Mouse (Mus musculus) testis, adult 2 months (tissue): Measurements from ENCODE around the gene Myt1l. TPM values are rescaled to one million over a fixed set of nuclear protein-coding genes. Genes with fewer than 3 reads are reported as not detected.

Source experiments
- H3K27ac ChIP-seq: fragments of 200-500 bp; 2 replicates; pipeline ENCODE4 v1.5.1; 2012; ENCODE audit warnings: low read depth, low read length; ENCODE audit not compliant: control insufficient read depth, insufficient read depth
- H3K27me3 ChIP-seq: fragments of 200-500 bp; 2 replicates; pipeline ENCODE4 v1.6.1; 2012; ENCODE audit warnings: mild to moderate bottlenecking, low read length, moderate library complexity; ENCODE audit not compliant: control insufficient read depth, insufficient read depth
- H3K36me3 ChIP-seq: fragments of 200-500 bp; 2 replicates; pipeline ENCODE4 v1.6.1; 2012; ENCODE audit warnings: mild to moderate bottlenecking, low read length; ENCODE audit not compliant: control insufficient read depth, insufficient read depth
- H3K4me1 ChIP-seq: fragments of 200-500 bp; 2 replicates; pipeline ENCODE4 v1.6.1; 2012; ENCODE audit warnings: low read length; ENCODE audit not compliant: control insufficient read depth, insufficient read depth
- H3K4me3 ChIP-seq: fragments of 200-500 bp; 2 replicates; pipeline ENCODE4 v1.5.1; 2012; ENCODE audit warnings: low read depth, mild to moderate bottlenecking, low read length, moderate library complexity, mixed read lengths; ENCODE audit not compliant: control insufficient read depth
- CTCF ChIP-seq: fragments of 200-500 bp; IDR thresholded peaks from 2 replicates; pipeline ENCODE4 v1.5.1; 2012; ENCODE audit warnings: low read depth, mild to moderate bottlenecking, inconsistent platforms, low read length, moderate library complexity; ENCODE audit not compliant: control insufficient read depth, insufficient read depth, insufficient replicate concordance
- POLR2A ChIP-seq: fragments of 200-500 bp; IDR thresholded peaks from 2 replicates; pipeline ENCODE4 v1.6.1; 2012; ENCODE audit warnings: low read depth, mild to moderate bottlenecking, inconsistent platforms, low read length, moderate library complexity; ENCODE audit not compliant: control insufficient read depth
- polyA plus RNA-seq: library from polyadenylated mRNA; depleted of rRNA; stranded (reverse); fragments of >200 nt; gene quantifications from 2 replicates; pipeline ENCODE4 v1.2.3, GENCODE M21; 2012; rRNA removed

The Myt1l gene
- 5.6 and 6.0 TPM in 2 replicates for polyA plus RNA-seq

GRCm38 (mm10) chr12:29528031-29528771, at the start of gene Myt1l:
Myt1l (plus strand) TSS chr12:29528384.
- peak within 1 kb of the TSS; percentile 62 for H3K4me3 ChIP-seq
- TF ChIP-seq POLR2A (no peak), CTCF (no peak)
- H3K27me3 ChIP-seq: no peaks in the 10 kb centered on the region
- H3K36me3 ChIP-seq: no peaks in the 10 kb centered on the region
- no peak within 1 kb of the TSS for H3K27ac ChIP-seq
- peaks cover 13% of the 10 kb centered on the region for H3K4me1 ChIP-seq

DNA sequence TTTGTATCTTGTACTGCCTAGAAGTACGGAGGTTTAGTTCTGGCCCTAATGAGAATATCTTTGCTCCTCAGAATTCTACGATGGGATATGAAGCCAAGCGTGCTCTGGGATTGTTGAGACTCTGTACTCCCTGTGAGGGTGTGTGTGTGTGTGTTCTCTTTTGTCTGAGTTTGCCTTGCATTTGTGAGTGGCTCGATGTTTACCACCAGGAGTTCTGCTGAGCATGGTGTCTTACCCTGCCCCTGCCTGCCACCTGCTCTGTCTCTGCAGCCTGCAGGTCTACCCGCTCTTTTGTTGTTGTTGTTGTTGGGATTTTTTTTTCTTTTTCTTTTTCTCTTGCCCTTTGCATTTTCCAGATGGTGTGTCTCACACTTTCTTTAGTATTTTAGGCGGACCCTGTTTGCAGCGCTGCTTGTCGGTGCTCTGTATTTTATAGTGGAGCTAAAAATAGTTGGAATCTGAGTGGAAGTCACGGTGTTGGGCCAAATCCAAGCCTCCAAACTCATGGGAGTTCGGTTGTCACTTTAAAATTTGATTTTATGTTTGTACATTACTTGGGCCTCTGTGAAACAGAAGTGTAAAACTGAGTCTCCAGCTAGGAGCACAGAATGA, 41.7 kb upstream of the Myt1l start:
- no peak for TF ChIP-seq POLR2A
- no peak for TF ChIP-seq CTCF
- Histone ChIP-seq H3K4me1 (no peaks in the 10 kb centered on the region), H3K27me3 (no peaks in the 10 kb centered on the region), H3K36me3 (no peaks in the 10 kb centered on the region), H3K4me3 (no peak overlapping the region), H3K27ac (no peak overlapping the region)

DNA sequence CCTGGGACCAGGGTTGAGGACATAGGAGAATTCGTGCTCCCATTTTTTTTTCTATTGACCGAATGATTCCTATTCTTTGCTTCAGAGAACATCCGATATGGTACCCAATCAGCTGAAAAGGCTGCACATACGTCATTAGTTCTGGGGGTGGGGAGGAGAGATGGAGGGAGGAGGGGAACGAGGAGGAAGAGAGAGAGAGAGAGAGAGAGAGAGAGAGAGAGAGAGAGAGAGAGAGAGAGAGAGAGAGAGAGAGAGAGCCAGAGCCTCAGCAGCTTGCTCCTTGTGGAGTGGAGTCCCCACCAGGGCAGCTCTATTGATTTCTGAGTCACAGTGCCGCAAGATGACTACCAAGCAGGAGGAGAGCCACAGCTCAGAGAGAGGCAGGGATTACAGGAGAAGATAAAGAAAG, 1.9 kb upstream of the Myt1l start:
- H3K4me3 ChIP-seq: no peak overlapping the region
- H3K27me3 ChIP-seq: no peaks in the 10 kb centered on the region
- H3K27ac ChIP-seq: no peak overlapping the region

GRCm38 (mm10) chr12:29527048-29527761, 979 bp upstream of the Myt1l start:
- TF ChIP-seq POLR2A: no peak
- no peak for TF ChIP-seq CTCF
- H3K4me1 ChIP-seq: peaks cover 13% of the 10 kb centered on the region
- H3K27me3 ChIP-seq: no peaks in the 10 kb centered on the region
- H3K36me3 ChIP-seq: no peaks in the 10 kb centered on the region
- H3K27ac ChIP-seq: no peak overlapping the region
- peak overlapping the region; percentile 40 for H3K4me3 ChIP-seq

More for the DNA sequence above, 1.9 kb upstream of the Myt1l start:
- TF ChIP-seq POLR2A (no peak), CTCF (no peak)
- Histone ChIP-seq H3K36me3 (no peaks in the 10 kb centered on the region), H3K4me1 (peaks cover 13% of the 10 kb centered on the region)

DNA sequence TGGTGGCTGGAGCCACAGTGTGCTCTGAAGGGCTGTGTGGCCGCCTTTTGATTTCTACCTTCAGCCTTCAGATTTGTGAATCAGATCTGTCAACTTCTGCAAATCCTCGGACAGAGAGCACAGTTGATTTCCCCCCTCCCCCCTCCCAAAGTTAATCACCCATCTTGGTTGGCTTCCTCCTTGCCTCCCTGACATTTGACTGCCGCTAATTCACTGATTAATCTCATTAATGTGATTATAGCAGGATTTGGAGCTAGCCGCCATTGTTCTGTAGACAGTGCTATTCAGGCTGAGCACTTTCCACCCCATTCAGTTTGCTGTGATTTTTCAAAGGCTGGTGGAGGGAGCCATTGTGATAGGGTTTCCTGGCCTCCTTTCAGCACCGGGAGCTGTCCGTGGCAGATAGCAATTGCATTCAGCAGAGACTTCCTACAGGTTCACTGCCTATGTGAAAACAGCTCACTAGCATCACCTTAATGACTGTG, 2.1 kb downstream of the Myt1l start:
- H3K36me3 ChIP-seq: no peaks in the 10 kb centered on the region
- H3K4me1 ChIP-seq: peaks cover 14% of the 10 kb centered on the region
- TF ChIP-seq POLR2A (no peak), CTCF (no peak)
- no peak overlapping the region for H3K4me3 ChIP-seq
- H3K27me3 ChIP-seq: no peaks in the 10 kb centered on the region
- H3K27ac ChIP-seq: no peak overlapping the region

DNA sequence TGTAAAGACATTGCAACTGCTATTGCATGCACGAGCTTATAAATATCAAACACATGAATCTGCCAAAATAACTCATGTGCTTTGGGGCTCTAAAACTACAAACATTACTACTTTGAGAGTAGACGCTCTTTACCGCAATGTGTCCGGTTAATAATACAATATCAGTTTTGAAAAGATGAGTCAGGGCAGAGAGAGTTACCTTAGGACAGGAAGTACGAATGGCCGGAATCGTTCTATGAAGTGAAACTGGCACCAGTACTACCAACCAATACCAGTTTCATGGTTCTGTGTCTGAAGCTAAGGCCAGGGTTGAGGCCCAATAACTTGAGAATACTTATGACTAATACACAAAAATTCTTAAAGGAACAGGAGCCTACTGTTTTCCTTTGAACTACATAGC, 2.6 kb downstream of the Myt1l start:
- Histone ChIP-seq H3K4me3 (no peak overlapping the region), H3K36me3 (no peaks in the 10 kb centered on the region), H3K27me3 (no peaks in the 10 kb centered on the region), H3K27ac (no peak overlapping the region), H3K4me1 (peaks cover 14% of the 10 kb centered on the region)
- TF ChIP-seq CTCF: no peak
- TF ChIP-seq POLR2A: no peak
